Mouse (Mus musculus) small intestine, adult 2 months (tissue): ENCODE measurements around the gene Coil.

Experiments used
- CTCF ChIP-seq: fragments of 200-500 bp; IDR thresholded peaks from 2 replicates; pipeline ENCODE4 v1.5.1; 2012; ENCODE audit warnings: low read depth, mild to moderate bottlenecking, control low read depth, inconsistent platforms, low read length, moderate library complexity, mixed read lengths; ENCODE audit not compliant: insufficient replicate concordance, insufficient read length; ENCODE audit errors: extremely low read depth
- POLR2A ChIP-seq: fragments of 200-500 bp; IDR thresholded peaks from 2 replicates; pipeline ENCODE4 v1.6.1; 2012; ENCODE audit warnings: low read depth, mild to moderate bottlenecking, control low read depth, inconsistent platforms, low read length, moderate library complexity

GRCm38 (mm10) chr11:89000527-89000819 lies 30.4 kb downstream of the Coil start:
- no peak for TF ChIP-seq CTCF
- TF ChIP-seq POLR2A = no peak
